Mouse (Mus musculus) heart, embryonic 15.5 days (tissue): Measurements from ENCODE around the gene Ces1a. TPM values are rescaled to one million over a fixed set of nuclear protein-coding genes. Genes with fewer than 3 reads are reported as not detected.

Experiments used
- ATAC-seq: fragments of 200-750 bp; cut with Nextera tagmentation; replicated peaks from 2 replicates; pipeline ENCODE4 v1.8.0; 2017; ENCODE audit warnings: low read depth, moderate TSS enrichment; ENCODE audit not compliant: insufficient number of reproducible peaks, insufficient read depth, low FRiP score
- H3K27ac ChIP-seq: fragments of 300-500 bp; sonication (generic); 2 replicates; pipeline ENCODE4 v1.5.1; 2015; ENCODE audit warnings: mild to moderate bottlenecking, inconsistent platforms
- H3K27me3 ChIP-seq: fragments of 300-500 bp; sonication (generic); 2 replicates; pipeline ENCODE4 v1.6.1; 2015; ENCODE audit warnings: inconsistent platforms
- H3K36me3 ChIP-seq: fragments of 300-500 bp; sonication (generic); 2 replicates; pipeline ENCODE4 v1.6.1; 2015; ENCODE audit warnings: mild to moderate bottlenecking, inconsistent platforms
- H3K4me1 ChIP-seq: fragments of 300-500 bp; sonication (generic); replicated peaks from 2 replicates; pipeline ENCODE4 v1.6.1; 2015; ENCODE audit warnings: inconsistent platforms
- H3K4me2 ChIP-seq: fragments of 300-500 bp; sonication (generic); 2 replicates; pipeline ENCODE4 v1.6.1; 2015; ENCODE audit warnings: inconsistent platforms, mild to moderate bottlenecking, moderate library complexity
- H3K4me3 ChIP-seq: fragments of 300-500 bp; sonication (generic); 2 replicates; pipeline ENCODE4 v1.5.1; 2015; ENCODE audit warnings: mild to moderate bottlenecking, inconsistent platforms
- H3K9ac ChIP-seq: fragments of 300-500 bp; sonication (generic); 2 replicates; pipeline ENCODE4 v1.6.1; 2015; ENCODE audit warnings: mild to moderate bottlenecking, inconsistent platforms
- H3K9me3 ChIP-seq: fragments of 300-500 bp; sonication (generic); replicated peaks from 2 replicates; pipeline ENCODE4 v1.6.1; 2016; ENCODE audit warnings: inconsistent platforms
- WGBS: fragments of 180-500 bp; shearing (Covaris S2); methylation state at CpG from one replicate; pipeline ENCODE4 v1.1.7; 2015; ENCODE audit warnings: mixed read lengths; 5-methylcytosine and 5-hydroxymethylcytosine counted together
- polyA plus RNA-seq: library from polyadenylated mRNA; unstranded; fragments of >200 nt; fragmentation: Nextera tagmentation; extraction: Ambion mirVana; gene quantifications from 2 replicates; pipeline ENCODE4 v1.2.1, GENCODE M21; 2015

Ces1a gene
- polyA plus RNA-seq, 1 experiment from 2014 or later, result not detected

DNA sequence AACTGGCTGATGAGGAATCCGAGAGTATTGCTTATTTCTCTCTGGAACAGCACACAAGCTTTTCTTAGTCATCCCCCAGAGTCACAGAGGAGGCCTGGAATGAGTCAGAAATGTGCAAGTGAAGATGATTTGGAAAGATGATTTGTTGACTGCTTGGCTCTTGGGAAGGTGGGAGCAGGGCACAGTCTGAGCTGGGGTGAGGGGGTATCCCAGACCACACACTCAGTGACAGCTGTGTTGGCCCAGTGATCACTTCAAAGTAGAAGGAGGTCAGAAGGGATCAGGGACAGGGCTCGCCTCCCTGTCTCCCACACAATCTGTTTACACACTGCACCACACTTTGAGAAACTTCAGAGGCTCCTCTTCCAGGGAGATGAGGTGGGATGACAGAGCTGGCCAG is 63.6 kb downstream of the Ces1a start:
- Histone ChIP-seq H3K4me2 (no peak overlapping the region), H3K9me3 (no peaks in the 10 kb centered on the region), H3K27me3 (no peaks in the 10 kb centered on the region), H3K4me1 (no peaks in the 10 kb centered on the region), H3K4me3 (no peak overlapping the region), H3K27ac (no peak overlapping the region), H3K36me3 (no peaks in the 10 kb centered on the region), H3K9ac (no peak overlapping the region)
- WGBS, result 63% methylated on average over 2 of the region's 2 CpGs
- ATAC-seq, result no peak

DNA sequence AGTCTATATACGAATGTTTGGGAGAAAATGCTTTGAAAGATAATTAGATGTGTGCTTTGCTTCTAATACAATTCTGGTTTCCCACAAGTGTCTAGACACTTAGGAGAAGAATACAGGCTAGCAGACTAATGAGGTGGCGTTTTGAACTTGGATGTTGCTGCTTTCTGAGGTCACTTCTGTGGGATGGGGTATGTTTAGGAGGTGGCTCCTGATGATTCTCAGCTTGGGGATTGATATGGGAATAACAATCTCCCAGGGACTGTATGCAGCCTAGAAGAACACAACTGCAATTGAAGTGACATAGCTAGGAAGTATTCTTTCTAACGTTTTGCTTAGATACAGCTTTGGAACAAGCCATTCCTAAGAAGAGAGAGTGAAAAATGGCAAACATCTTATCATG is 65.5 kb downstream of the Ces1a start:
- Histone ChIP-seq H3K36me3 (no peaks in the 10 kb centered on the region), H3K4me3 (no peak overlapping the region), H3K9ac (no peak overlapping the region), H3K4me2 (no peak overlapping the region), H3K9me3 (no peaks in the 10 kb centered on the region), H3K4me1 (no peaks in the 10 kb centered on the region), H3K27me3 (no peaks in the 10 kb centered on the region), H3K27ac (no peak overlapping the region)
- ATAC-seq, result no peak
- WGBS, result 61% methylated on average over 3 of the region's 3 CpGs

DNA sequence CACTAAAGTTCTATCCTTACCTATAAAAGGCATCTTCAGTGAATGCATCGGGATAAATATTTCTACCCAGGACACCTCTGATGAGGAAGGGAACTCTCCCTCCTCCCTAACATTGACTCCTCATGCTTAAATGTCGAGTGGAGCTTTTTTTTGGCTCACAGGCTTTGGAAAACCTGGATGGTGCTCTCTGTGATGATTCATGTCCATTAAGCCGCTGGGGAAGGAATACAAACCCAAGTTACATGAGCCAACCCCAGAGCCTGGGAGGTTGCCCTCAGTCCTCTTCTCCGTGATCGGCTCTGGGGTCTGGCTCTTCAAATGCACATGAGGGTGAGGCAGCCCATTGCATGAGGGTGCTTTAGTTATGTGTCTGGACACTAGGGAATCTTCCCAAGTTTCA is 71.3 kb downstream of the Ces1a start:
- Histone ChIP-seq H3K4me2 (no peak overlapping the region), H3K27me3 (no peaks in the 10 kb centered on the region), H3K4me1 (peaks cover 11% of the 10 kb centered on the region; the same call in 1 of the 2 replicates), H3K27ac (no peak overlapping the region), H3K36me3 (no peaks in the 10 kb centered on the region), H3K9me3 (no peaks in the 10 kb centered on the region), H3K9ac (no peak overlapping the region), H3K4me3 (no peak overlapping the region)
- no peak for ATAC-seq
- 80% methylated on average over 5 of the region's 5 CpGs for WGBS

DNA sequence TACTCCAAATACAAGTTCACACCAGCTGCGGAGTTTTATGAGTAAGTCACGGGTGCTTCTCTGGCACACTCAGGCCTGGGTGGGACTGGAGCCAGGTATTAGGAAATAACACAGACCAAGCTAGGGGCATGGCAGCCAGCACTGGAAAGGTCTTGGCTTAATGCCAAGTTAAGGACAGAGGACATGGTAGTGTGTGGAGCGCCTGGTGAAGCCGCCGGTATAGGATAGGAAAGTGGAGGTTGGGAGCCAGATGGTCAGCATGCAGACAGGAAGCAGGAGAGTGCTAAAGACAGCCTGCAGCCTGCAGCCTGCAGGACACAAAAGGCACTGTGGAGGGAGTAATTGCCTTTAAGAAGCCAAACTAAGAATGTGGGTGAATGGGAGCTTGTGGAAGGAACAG is 75.0 kb downstream of the Ces1a start:
- Histone ChIP-seq H3K27ac (peak overlapping the region; percentile 44; the same call in 1 of the 2 replicates), H3K36me3 (no peaks in the 10 kb centered on the region), H3K9me3 (no peaks in the 10 kb centered on the region), H3K4me1 (peaks cover 11% of the 10 kb centered on the region; the same call in 1 of the 2 replicates), H3K9ac (no peak overlapping the region), H3K27me3 (no peaks in the 10 kb centered on the region), H3K4me3 (no peak overlapping the region), H3K4me2 (no peak overlapping the region)
- ATAC-seq, result peak; percentile 90
- WGBS, result 29% methylated on average over 5 of the region's 5 CpGs

Other genes with a start within 250 kb of the Ces1a start
- 112 and 153 TPM in 2 replicates for gene Mmp2, start 220.9 kb downstream of the Ces1a start, polyA plus RNA-seq
- 4.0 and 8.2 TPM in 2 replicates for gene Lpcat2, start 192.9 kb downstream of the Ces1a start, polyA plus RNA-seq
- gene Capns2, start 146.8 kb downstream of the Ces1a start, polyA plus RNA-seq, result 0.13 and 0.14 TPM in 2 replicates
- 0.03 and 2.9 TPM in 2 replicates for gene Slc6a2, start 88.1 kb downstream of the Ces1a start, polyA plus RNA-seq
- gene Ces1b, start 31.8 kb upstream of the Ces1a start, polyA plus RNA-seq, result 0.06 and 0.65 TPM in 2 replicates
- not detected in 2 replicates for gene Ces1c, start 83.1 kb upstream of the Ces1a start, polyA plus RNA-seq
- gene Ces1d, start 149.6 kb upstream of the Ces1a start, polyA plus RNA-seq, result 1.8 and 4.0 TPM in 2 replicates
- gene Ces1e, start 181.4 kb upstream of the Ces1a start, polyA plus RNA-seq, result 0.18 and 0.43 TPM in 2 replicates
- 0.19 and 0.20 TPM in 2 replicates for gene Ces1f, start 231.6 kb upstream of the Ces1a start, polyA plus RNA-seq